Mouse (Mus musculus): ENCODE data around the gene Rbm17. TPM values are rescaled to one million over a fixed set of nuclear protein-coding genes. Genes with fewer than 3 reads are reported as not detected.

Rbm17 gene
- polyA plus RNA-seq, 1 experiment, result 62.4 TPM

GRCm38 (mm10) chr2:11602506-11603489 is 1.2 kb downstream of the Rbm17 start:
- TF ChIP-seq CTCF (IDR thresholded peaks at IDR 0.05; ENCODE audit: insufficient read depth, low read length) (peak; percentile 100), POLR2A (IDR thresholded peaks at IDR 0.05; ENCODE audit: borderline replicate concordance, extremely low read depth, low read depth, low read length) (peak; percentile 60; the same call in 1 of the 2 replicates)
- peak; percentile 94 for DNase-seq
- H3K4me3 ChIP-seq (replicated peaks; ENCODE audit: extremely low read depth, low read depth, low read length), result peak overlapping the region; percentile 75
- WGBS, result under 1% methylated on average over 78 of the region's 78 CpGs
- H3K4me1 ChIP-seq (ENCODE audit: control insufficient read depth, insufficient read depth, low read length), result no peaks in the 10 kb centered on the region; the same call in 1 of the 2 replicates

- no peak for TF ChIP-seq POLR2A (IDR thresholded peaks at IDR 0.05; ENCODE audit: borderline replicate concordance, extremely low read depth, low read depth, low read length)
- TF ChIP-seq CTCF (IDR thresholded peaks at IDR 0.05; ENCODE audit: insufficient read depth, low read length), result no peak
- no peak for DNase-seq
- H3K4me3 ChIP-seq (replicated peaks; ENCODE audit: extremely low read depth, low read depth, low read length), result no peak overlapping the region
- no peaks in the 10 kb centered on the region; the same call in 1 of the 2 replicates for H3K4me1 ChIP-seq (ENCODE audit: control insufficient read depth, insufficient read depth, low read length)
- 73% methylated on average over 6 of the region's 6 CpGs for WGBS
These were observed 2.2 kb downstream of the Rbm17 start for GRCm38 (mm10) chr2:11601795-11602194.

DNA sequence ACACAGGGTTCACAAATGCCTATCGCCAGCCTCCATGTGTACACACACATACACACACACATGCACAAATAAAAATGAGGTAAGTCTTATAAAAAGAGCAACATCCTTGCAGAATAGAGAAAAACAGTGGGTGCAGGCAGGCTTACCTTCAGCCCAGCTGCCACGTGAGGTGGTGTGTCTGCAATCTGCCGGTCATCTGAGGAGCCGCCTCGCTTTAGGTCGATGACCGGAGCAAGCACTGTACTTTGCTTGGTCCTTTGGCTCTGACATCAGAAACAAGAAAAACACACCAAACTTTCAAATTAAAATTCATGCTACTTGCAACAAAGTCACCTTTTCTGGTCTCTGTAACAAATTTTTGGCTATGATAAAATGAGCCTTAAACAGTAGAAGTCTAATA is 6.0 kb downstream of the Rbm17 start:
- TF ChIP-seq CTCF (IDR thresholded peaks at IDR 0.05; ENCODE audit: insufficient read depth, low read length) (no peak), POLR2A (IDR thresholded peaks at IDR 0.05; ENCODE audit: borderline replicate concordance, extremely low read depth, low read depth, low read length) (no peak)
- WGBS, result 97% methylated on average over 7 of the region's 7 CpGs
- DNase-seq, result no peak

GRCm38 (mm10) chr2:11596690-11597089 is 7.3 kb downstream of the Rbm17 start:
- 82% methylated on average over 2 of the region's 2 CpGs for WGBS
- TF ChIP-seq CTCF (IDR thresholded peaks at IDR 0.05; ENCODE audit: insufficient read depth, low read length) (no peak), POLR2A (IDR thresholded peaks at IDR 0.05; ENCODE audit: borderline replicate concordance, extremely low read depth, low read depth, low read length) (no peak)
- Histone ChIP-seq H3K4me3 (replicated peaks; ENCODE audit: extremely low read depth, low read depth, low read length) (no peak overlapping the region), H3K4me1 (ENCODE audit: control insufficient read depth, insufficient read depth, low read length) (no peaks in the 10 kb centered on the region; the same call in 1 of the 2 replicates)
- no peak for DNase-seq

More for the DNA sequence above, 6.0 kb downstream of the Rbm17 start:
- no peak overlapping the region for H3K4me3 ChIP-seq (replicated peaks; ENCODE audit: extremely low read depth, low read depth, low read length)
- no peaks in the 10 kb centered on the region; the same call in 1 of the 2 replicates for H3K4me1 ChIP-seq (ENCODE audit: control insufficient read depth, insufficient read depth, low read length)

GRCm38 (mm10) chr2:11587996-11588395 is 16.0 kb downstream of the Rbm17 start:
- TF ChIP-seq CTCF (IDR thresholded peaks at IDR 0.05; ENCODE audit: insufficient read depth, low read length) (no peak), POLR2A (IDR thresholded peaks at IDR 0.05; ENCODE audit: borderline replicate concordance, extremely low read depth, low read depth, low read length) (no peak)
- no peak for DNase-seq
- Histone ChIP-seq H3K4me3 (replicated peaks; ENCODE audit: extremely low read depth, low read depth, low read length) (no peak overlapping the region), H3K4me1 (ENCODE audit: control insufficient read depth, insufficient read depth, low read length) (peaks cover 3% of the 10 kb centered on the region)
- WGBS, result 42% methylated on average over 4 of the region's 4 CpGs

DNA sequence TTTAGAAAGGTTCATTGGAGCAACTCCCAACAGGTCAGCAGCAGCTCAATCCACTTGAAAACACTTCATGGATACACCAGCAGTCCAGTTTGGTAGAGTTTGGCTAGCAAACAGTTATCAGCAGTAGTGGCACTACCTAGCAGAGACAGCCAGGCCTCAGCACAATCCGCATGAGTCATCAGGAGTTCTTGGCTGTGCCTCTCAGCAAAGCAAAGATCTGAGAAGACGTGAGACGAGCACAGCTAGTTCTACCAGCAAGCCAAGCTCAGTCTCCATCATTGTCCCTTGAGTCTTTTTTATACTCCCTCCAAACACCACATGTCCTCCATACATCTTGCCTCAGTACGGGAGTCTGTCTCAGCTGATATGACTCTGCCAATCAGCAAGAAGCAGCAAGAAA is 24.6 kb downstream of the Rbm17 start:
- no peak overlapping the region for H3K4me3 ChIP-seq (replicated peaks; ENCODE audit: extremely low read depth, low read depth, low read length)
- TF ChIP-seq CTCF (IDR thresholded peaks at IDR 0.05; ENCODE audit: insufficient read depth, low read length), result no peak
- TF ChIP-seq POLR2A (IDR thresholded peaks at IDR 0.05; ENCODE audit: borderline replicate concordance, extremely low read depth, low read depth, low read length), result no peak
- H3K4me1 ChIP-seq (ENCODE audit: control insufficient read depth, insufficient read depth, low read length), result no peaks in the 10 kb centered on the region
- WGBS, result 91% methylated on average over 4 of the region's 4 CpGs
- DNase-seq, result no peak

DNA sequence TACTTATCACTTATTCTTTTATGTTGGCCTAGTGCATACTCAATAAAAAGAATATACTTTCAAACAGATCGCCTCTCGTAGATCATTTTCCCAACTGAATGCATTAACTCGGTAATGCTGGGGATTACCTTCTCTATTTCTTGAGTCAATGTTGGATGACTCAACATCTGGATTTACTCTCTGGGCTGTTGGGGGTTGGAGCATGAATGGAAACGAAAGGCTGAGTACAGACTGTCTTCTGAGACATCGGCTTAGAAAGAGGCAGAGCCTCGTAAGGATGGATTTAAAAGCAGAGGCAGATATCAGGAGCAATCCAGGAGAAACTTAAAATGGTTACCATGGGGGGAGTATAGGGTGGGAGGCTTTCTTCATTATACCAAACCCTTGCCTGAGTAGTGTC is 25.8 kb downstream of the Rbm17 start:
- WGBS, result 90% methylated on average over 6 of the region's 6 CpGs
- no peak for DNase-seq
- H3K4me3 ChIP-seq (replicated peaks; ENCODE audit: extremely low read depth, low read depth, low read length), result no peak overlapping the region
- no peaks in the 10 kb centered on the region for H3K4me1 ChIP-seq (ENCODE audit: control insufficient read depth, insufficient read depth, low read length)
- no peak for TF ChIP-seq CTCF (IDR thresholded peaks at IDR 0.05; ENCODE audit: insufficient read depth, low read length)

GRCm38 (mm10) chr2:11573684-11574083 is 30.3 kb downstream of the Rbm17 start:
- WGBS, result 100% methylated on average over 1 of the region's 1 CpGs
- no peak for TF ChIP-seq POLR2A (IDR thresholded peaks at IDR 0.05; ENCODE audit: borderline replicate concordance, extremely low read depth, low read depth, low read length)
- DNase-seq, result no peak
- Histone ChIP-seq H3K4me3 (replicated peaks; ENCODE audit: extremely low read depth, low read depth, low read length) (no peak overlapping the region), H3K4me1 (ENCODE audit: control insufficient read depth, insufficient read depth, low read length) (no peaks in the 10 kb centered on the region)

DNA sequence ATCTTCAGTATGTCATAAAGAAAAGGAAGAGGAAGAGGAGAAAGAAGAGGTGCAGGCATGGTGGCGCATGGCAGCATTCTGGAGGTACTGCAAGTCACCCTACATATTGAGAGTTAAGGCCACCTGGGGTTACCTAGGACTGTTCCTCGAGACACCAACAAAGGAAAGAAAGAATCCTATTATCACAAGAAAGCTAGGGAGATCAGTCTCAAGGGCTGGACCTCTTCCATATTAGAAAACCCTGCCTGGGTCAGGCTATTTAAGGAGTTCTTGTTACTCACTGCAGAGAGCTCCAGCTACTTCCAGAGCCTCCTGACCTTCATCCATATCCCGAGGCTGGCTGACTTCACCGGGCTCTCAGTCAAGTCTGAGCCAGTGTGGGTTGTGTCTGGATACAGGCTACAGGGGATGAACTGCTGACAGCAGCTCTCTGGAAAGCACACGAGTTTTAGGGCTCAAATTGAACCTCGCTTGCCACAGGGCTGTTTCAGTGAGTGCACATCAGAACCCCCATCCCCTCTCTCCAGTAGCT is 32.9 kb downstream of the Rbm17 start:
- Histone ChIP-seq H3K4me1 (ENCODE audit: control insufficient read depth, insufficient read depth, low read length) (no peaks in the 10 kb centered on the region), H3K4me3 (replicated peaks; ENCODE audit: extremely low read depth, low read depth, low read length) (no peak overlapping the region)
- TF ChIP-seq CTCF (IDR thresholded peaks at IDR 0.05; ENCODE audit: insufficient read depth, low read length) (no peak), POLR2A (IDR thresholded peaks at IDR 0.05; ENCODE audit: borderline replicate concordance, extremely low read depth, low read depth, low read length) (no peak)
- no peak for DNase-seq
- WGBS, result 60% methylated on average over 6 of the region's 6 CpGs

DNA sequence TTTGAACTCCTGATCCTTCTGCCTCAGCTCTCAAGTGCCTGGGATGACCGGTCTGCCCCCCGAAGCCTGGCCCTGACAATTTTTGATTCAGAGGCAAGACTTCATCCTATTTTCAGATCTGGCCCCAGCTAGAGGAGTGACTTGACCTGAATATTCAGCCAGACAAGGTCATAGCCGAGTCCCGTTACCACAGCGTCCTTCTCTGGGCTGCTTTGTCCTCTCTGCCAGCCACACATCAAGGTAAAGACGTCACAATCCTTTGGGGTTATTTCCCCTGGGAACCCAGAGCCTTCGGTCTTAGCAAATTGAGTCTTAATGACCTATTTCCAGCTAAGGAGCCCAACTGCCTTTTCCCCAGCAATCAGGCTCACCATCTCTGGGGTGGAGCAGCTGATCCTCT is 35.5 kb downstream of the Rbm17 start:
- H3K4me3 ChIP-seq (replicated peaks; ENCODE audit: extremely low read depth, low read depth, low read length), result no peak overlapping the region
- WGBS, result 84% methylated on average over 7 of the region's 7 CpGs
- DNase-seq, result no peak
- TF ChIP-seq CTCF (IDR thresholded peaks at IDR 0.05; ENCODE audit: insufficient read depth, low read length) (no peak), POLR2A (IDR thresholded peaks at IDR 0.05; ENCODE audit: borderline replicate concordance, extremely low read depth, low read depth, low read length) (no peak)
- no peaks in the 10 kb centered on the region for H3K4me1 ChIP-seq (ENCODE audit: control insufficient read depth, insufficient read depth, low read length)

Data from lung, adult 2 months (tissue).